Mouse (Mus musculus): Measurements from ENCODE around the gene Naa38. TPM values are rescaled to one million over a fixed set of nuclear protein-coding genes. Genes with fewer than 3 reads are reported as not detected.

Naa38 gene
- polyA plus RNA-seq, 1 experiment from 2014 or later: 105 TPM

DNA sequence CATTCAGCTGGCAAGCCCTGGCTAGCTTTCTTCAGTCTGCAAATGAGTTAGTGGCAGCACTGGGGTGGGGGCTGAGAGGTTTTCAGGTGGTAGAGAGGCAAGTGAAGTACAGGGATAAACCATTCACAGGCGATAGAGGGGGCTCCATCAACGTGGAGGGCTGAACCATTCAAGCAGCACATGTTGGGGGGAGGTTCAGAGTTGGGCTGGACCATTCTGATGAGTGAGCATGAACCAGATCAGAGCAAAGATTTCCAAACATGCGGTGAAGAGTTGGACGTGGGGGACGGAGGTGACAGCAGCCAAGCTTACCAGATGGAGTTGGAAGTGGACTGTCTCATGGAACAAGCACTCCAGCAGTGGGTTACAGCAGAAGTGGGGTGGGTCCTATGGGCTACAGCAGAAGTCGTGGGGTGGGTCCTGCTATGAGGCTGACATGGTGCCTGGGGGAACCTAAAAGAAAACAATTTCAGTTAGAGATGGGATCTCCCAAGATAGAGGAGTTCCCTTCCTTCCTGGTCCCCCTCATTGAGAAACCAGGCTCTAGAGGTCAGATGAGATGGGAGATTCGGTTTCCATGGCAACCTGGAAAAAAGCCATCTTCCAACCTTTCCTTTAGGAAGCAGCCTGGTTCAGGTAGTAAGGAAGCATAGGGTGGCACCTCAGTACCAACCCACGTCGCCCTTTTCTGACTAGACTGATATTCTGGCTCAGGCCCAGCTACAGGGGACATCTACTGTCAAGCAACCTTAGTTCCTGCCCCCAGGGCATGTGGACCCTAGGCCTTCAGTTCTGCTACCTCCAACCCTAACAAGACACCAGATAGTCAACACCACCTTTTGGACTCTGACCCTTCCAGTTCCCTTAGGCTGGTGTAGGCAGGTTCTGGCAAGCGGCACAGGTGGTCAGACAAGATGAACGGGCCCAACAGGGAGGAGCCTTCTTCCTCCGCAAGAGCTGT is 18.2 kb downstream of the Naa38 start, which contains the start of gene Kdm6b:
Gene Kdm6b, minus strand, starts transcription at position 455 of the 961 bp plus-strand sequence.
- peak within 1 kb of the TSS; percentile 98 for H3K9ac ChIP-seq (ENCODE audit: low read length)
- H3K27me3 ChIP-seq (ENCODE audit: control insufficient read depth, insufficient read depth, low read length): no peaks in the 10 kb centered on the region
- no peak for ATAC-seq (replicated peaks; ENCODE audit: low FRiP score)
- H3K4me2 ChIP-seq (ENCODE audit: low read depth, low read length, severe bottlenecking): peak within 1 kb of the TSS; percentile 99
- peak within 1 kb of the TSS; percentile 81 for H3K4me3 ChIP-seq (ENCODE audit: low read depth, low read length)
- H3K4me1 ChIP-seq (replicated peaks; ENCODE audit: control insufficient read depth, insufficient read depth, low read length): peaks cover 35% of the 10 kb centered on the region
- peak; percentile 71 for DNase-seq (ENCODE audit: low spot score)
- peaks cover 3% of the 10 kb centered on the region; the same call in 1 of the 2 replicates for H3K36me3 ChIP-seq (ENCODE audit: control insufficient read depth, insufficient read depth, low read length)
- WGBS: 42% methylated on average over 12 of the region's 12 CpGs
- H3K9me3 ChIP-seq (ENCODE audit: control insufficient read depth, low read length): no peaks in the 10 kb centered on the region
- peak within 1 kb of the TSS; percentile 100 for H3K27ac ChIP-seq (ENCODE audit: low read depth, low read length)

DNA sequence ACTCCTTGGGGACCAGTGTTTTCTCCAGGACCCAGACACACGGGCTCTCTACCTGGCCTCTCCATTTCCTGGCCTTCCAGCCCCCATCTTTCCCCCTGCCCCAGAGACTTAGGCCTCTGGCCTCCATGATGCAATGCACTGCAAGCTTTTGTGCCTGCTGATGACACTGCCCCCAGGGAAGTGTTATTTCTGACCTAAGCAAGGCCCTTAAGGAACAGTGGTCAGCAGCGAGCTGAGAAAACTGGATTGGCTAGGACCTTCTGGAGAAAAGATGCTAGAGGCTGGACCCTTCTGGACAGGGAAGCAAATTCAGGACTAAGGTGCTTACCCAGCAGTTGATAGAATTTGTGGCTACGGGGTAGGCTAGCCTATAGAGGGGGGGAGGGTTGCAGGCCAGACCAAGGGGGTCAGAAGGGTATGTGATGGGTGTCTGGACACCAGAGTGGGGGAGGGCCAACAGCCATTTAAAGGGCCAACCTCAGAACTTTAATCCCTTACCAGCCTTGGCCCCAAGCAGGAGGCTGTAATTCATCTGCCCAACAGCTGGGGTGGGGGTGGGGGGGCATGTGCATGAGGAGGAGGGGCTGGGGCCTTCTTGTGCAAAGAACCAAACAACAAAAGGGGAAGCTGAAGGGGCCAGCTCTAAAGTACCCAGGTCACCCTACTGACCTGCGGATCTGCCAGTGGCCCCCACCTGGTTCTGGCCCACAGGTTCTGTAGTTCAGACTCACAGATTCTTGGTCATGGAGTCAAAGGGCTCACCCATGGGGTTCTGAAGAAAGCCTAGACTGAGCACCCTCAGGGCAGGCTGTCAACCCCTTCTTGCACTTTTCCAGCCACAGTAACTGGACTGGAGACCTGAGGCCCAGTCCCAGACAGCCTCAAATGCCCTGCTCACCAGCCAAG is 19.4 kb downstream of the Naa38 start:
- H3K27ac ChIP-seq (ENCODE audit: low read depth, low read length): peak overlapping the region; percentile 100
- H3K9ac ChIP-seq (ENCODE audit: low read length): peak overlapping the region; percentile 98
- ATAC-seq (replicated peaks; ENCODE audit: low FRiP score) (no peak), DNase-seq (ENCODE audit: low spot score) (no peak)
- peaks cover 3% of the 10 kb centered on the region; the same call in 1 of the 2 replicates for H3K36me3 ChIP-seq (ENCODE audit: control insufficient read depth, insufficient read depth, low read length)
- H3K27me3 ChIP-seq (ENCODE audit: control insufficient read depth, insufficient read depth, low read length): no peaks in the 10 kb centered on the region
- peaks cover 39% of the 10 kb centered on the region for H3K4me1 ChIP-seq (replicated peaks; ENCODE audit: control insufficient read depth, insufficient read depth, low read length)
- 14% methylated on average over 4 of the region's 4 CpGs for WGBS
- H3K9me3 ChIP-seq (ENCODE audit: control insufficient read depth, low read length): no peaks in the 10 kb centered on the region
- H3K4me2 ChIP-seq (ENCODE audit: low read depth, low read length, severe bottlenecking): peak overlapping the region; percentile 99
- H3K4me3 ChIP-seq (ENCODE audit: low read depth, low read length): peak overlapping the region; percentile 81

DNA sequence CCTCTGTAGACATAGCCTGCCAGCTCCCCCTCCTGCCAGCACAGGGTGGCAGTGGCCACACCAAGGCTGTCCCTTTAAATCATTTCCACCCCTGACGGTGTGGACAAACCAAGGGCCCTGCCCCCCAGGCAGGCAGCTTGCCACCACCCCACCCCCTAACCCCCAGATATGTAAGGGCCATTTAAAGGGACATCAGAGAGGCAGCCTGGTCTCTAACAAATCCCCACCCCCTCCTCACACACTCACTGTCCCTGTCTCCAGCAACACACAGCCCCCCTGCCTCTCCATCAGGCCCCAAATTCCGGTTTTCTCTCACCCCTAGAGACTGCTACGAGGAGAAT is 20.0 kb downstream of the Naa38 start:
- no peaks in the 10 kb centered on the region for H3K9me3 ChIP-seq (ENCODE audit: control insufficient read depth, low read length)
- DNase-seq (ENCODE audit: low spot score) (peak; percentile 80), ATAC-seq (replicated peaks; ENCODE audit: low FRiP score) (peak; percentile 4; the same call in 1 of the 2 replicates)
- H3K36me3 ChIP-seq (ENCODE audit: control insufficient read depth, insufficient read depth, low read length): peaks cover 3% of the 10 kb centered on the region; the same call in 1 of the 2 replicates
- H3K9ac ChIP-seq (ENCODE audit: low read length): peak overlapping the region; percentile 98
- H3K4me1 ChIP-seq (replicated peaks; ENCODE audit: control insufficient read depth, insufficient read depth, low read length): peaks cover 45% of the 10 kb centered on the region
- 0% methylated on average over 3 of the region's 3 CpGs for WGBS
- H3K27me3 ChIP-seq (ENCODE audit: control insufficient read depth, insufficient read depth, low read length): no peaks in the 10 kb centered on the region
- peak overlapping the region; percentile 81 for H3K4me3 ChIP-seq (ENCODE audit: low read depth, low read length)
- peak overlapping the region; percentile 100 for H3K27ac ChIP-seq (ENCODE audit: low read depth, low read length)
- peak overlapping the region; percentile 99 for H3K4me2 ChIP-seq (ENCODE audit: low read depth, low read length, severe bottlenecking)

DNA sequence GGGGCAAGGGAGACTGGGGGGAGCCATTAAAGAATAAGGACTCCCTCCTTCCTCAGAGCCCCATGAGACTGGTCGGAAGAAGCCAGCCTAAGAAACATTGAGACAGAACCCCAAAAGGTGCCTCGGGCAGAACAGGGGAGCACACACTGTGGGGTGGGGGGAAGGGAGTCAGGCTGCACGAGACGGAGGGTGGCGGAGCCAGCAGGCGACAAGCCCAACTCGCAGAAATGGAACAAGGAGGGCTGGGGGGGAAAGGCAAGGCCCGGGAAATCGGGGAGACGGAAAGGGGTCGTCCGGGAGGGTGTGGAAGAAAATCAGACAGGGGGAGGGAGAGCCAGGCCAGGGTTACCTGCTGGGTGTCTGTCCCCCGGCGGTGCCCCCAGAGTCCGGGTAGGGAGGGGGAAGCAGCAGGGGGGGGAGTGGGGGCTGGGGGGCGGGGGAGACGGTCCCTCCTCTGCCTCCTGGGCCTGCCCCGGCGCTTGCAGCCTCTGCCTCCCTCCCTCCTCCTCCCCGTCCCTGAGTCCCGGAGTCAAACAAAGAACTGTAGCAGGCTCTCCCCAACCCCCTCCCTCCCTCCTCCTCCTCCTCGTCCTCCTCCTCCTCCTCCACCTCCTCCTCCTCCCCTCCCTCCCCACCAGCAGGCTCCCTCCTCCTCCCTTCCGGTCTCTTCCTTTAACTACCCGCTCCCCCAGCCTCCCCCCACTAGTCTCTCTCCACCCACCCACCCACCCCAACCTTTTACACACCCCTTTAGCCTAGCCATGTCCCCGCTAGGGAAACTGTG is 20.6 kb downstream of the Naa38 start:
- no peak for ATAC-seq (replicated peaks; ENCODE audit: low FRiP score)
- peaks cover 45% of the 10 kb centered on the region for H3K4me1 ChIP-seq (replicated peaks; ENCODE audit: control insufficient read depth, insufficient read depth, low read length)

GRCm38 (mm10) chr11:69416509-69416908 is 21.2 kb downstream of the Naa38 start:
- peak overlapping the region; percentile 81 for H3K4me3 ChIP-seq (ENCODE audit: low read depth, low read length)
- DNase-seq (ENCODE audit: low spot score): no peak
- 1% methylated on average over 4 of the region's 4 CpGs for WGBS
- H3K9ac ChIP-seq (ENCODE audit: low read length): peak overlapping the region; percentile 65
- H3K4me2 ChIP-seq (ENCODE audit: low read depth, low read length, severe bottlenecking): peak overlapping the region; percentile 99
- peaks cover 49% of the 10 kb centered on the region for H3K4me1 ChIP-seq (replicated peaks; ENCODE audit: control insufficient read depth, insufficient read depth, low read length)
- no peak for ATAC-seq (replicated peaks; ENCODE audit: low FRiP score)
- peak overlapping the region; percentile 100 for H3K27ac ChIP-seq (ENCODE audit: low read depth, low read length)
- no peaks in the 10 kb centered on the region for H3K9me3 ChIP-seq (ENCODE audit: control insufficient read depth, low read length)
- peaks cover 9% of the 10 kb centered on the region; the same call in 1 of the 2 replicates for H3K27me3 ChIP-seq (ENCODE audit: control insufficient read depth, insufficient read depth, low read length)
- H3K36me3 ChIP-seq (ENCODE audit: control insufficient read depth, insufficient read depth, low read length): peaks cover 3% of the 10 kb centered on the region; the same call in 1 of the 2 replicates

More for the DNA sequence above, 20.6 kb downstream of the Naa38 start:
- WGBS: under 1% methylated on average over 19 of the region's 25 CpGs
- Histone ChIP-seq H3K4me3 (ENCODE audit: low read depth, low read length) (peak overlapping the region; percentile 81), H3K4me2 (ENCODE audit: low read depth, low read length, severe bottlenecking) (peak overlapping the region; percentile 99), H3K9ac (ENCODE audit: low read length) (peak overlapping the region; percentile 98), H3K9me3 (ENCODE audit: control insufficient read depth, low read length) (no peaks in the 10 kb centered on the region), H3K27me3 (ENCODE audit: control insufficient read depth, insufficient read depth, low read length) (peaks cover 4% of the 10 kb centered on the region; the same call in 1 of the 2 replicates), H3K36me3 (ENCODE audit: control insufficient read depth, insufficient read depth, low read length) (peaks cover 3% of the 10 kb centered on the region; the same call in 1 of the 2 replicates), H3K27ac (ENCODE audit: low read depth, low read length) (peak overlapping the region; percentile 100)
- DNase-seq (ENCODE audit: low spot score): peak; percentile 91

- Histone ChIP-seq H3K36me3 (ENCODE audit: control insufficient read depth, insufficient read depth, low read length) (peaks cover 3% of the 10 kb centered on the region; the same call in 1 of the 2 replicates), H3K27me3 (ENCODE audit: control insufficient read depth, insufficient read depth, low read length) (peaks cover 11% of the 10 kb centered on the region; the same call in 1 of the 2 replicates), H3K9ac (ENCODE audit: low read length) (peak overlapping the region; percentile 65), H3K4me1 (replicated peaks; ENCODE audit: control insufficient read depth, insufficient read depth, low read length) (peaks cover 46% of the 10 kb centered on the region), H3K27ac (ENCODE audit: low read depth, low read length) (peak overlapping the region; percentile 100), H3K4me2 (ENCODE audit: low read depth, low read length, severe bottlenecking) (peak overlapping the region; percentile 99), H3K4me3 (ENCODE audit: low read depth, low read length) (peak overlapping the region; percentile 81), H3K9me3 (ENCODE audit: control insufficient read depth, low read length) (no peaks in the 10 kb centered on the region)
- 2% methylated on average over 8 of the region's 8 CpGs for WGBS
- no peak for ATAC-seq (replicated peaks; ENCODE audit: low FRiP score)
- DNase-seq (ENCODE audit: low spot score): no peak
Measured at GRCm38 (mm10) chr11:69416921-69417448, 21.7 kb downstream of the Naa38 start.

GRCm38 (mm10) chr11:69417449-69418384 is 22.4 kb downstream of the Naa38 start:
- WGBS: under 1% methylated on average over 39 of the region's 39 CpGs
- Histone ChIP-seq H3K9me3 (ENCODE audit: control insufficient read depth, low read length) (no peaks in the 10 kb centered on the region), H3K9ac (ENCODE audit: low read length) (peak overlapping the region; percentile 65), H3K4me2 (ENCODE audit: low read depth, low read length, severe bottlenecking) (peak overlapping the region; percentile 99), H3K4me3 (ENCODE audit: low read depth, low read length) (peak overlapping the region; percentile 81), H3K27ac (ENCODE audit: low read depth, low read length) (peak overlapping the region; percentile 100), H3K36me3 (ENCODE audit: control insufficient read depth, insufficient read depth, low read length) (no peaks in the 10 kb centered on the region; the same call in 1 of the 2 replicates), H3K4me1 (replicated peaks; ENCODE audit: control insufficient read depth, insufficient read depth, low read length) (peaks cover 39% of the 10 kb centered on the region), H3K27me3 (ENCODE audit: control insufficient read depth, insufficient read depth, low read length) (peaks cover 17% of the 10 kb centered on the region)
- peak; percentile 94 for DNase-seq (ENCODE audit: low spot score)
- ATAC-seq (replicated peaks; ENCODE audit: low FRiP score): peak; percentile 57
